Mouse (Mus musculus) G1E (cell line): ENCODE results near the gene Clasp1.

ENCODE experiments used
- CTCF ChIP-seq: IDR thresholded peaks from 2 replicates; pipeline ENCODE4 v1.5.1; 2012; ENCODE audit warnings: low read depth, low read length, inconsistent platforms, mixed read lengths
- GATA1 ChIP-seq: IDR thresholded peaks from 2 replicates; pipeline ENCODE4 v1.6.1; 2012; ENCODE audit warnings: borderline replicate concordance, low read length, inconsistent platforms, mixed read lengths

GRCm38 (mm10) chr1:118642296-118642999, 253.6 kb downstream of the Clasp1 start:
- no peak for TF ChIP-seq GATA1
- no peak for TF ChIP-seq CTCF
